Mouse (Mus musculus): Measurements from ENCODE around the gene Snap47. TPM values are rescaled to one million over a fixed set of nuclear protein-coding genes. Genes with fewer than 3 reads are reported as not detected.

Gene Snap47
- polyA plus RNA-seq, 1 experiment from 2014 or later, result 239 TPM

GRCm38 (mm10) chr11:59456346-59456745 is 5.4 kb upstream of the Snap47 start:
- H3K4me3 ChIP-seq, result no peak overlapping the region
- no peaks in the 10 kb centered on the region for H3K9me3 ChIP-seq (replicated peaks)
- no peak for ATAC-seq
- no peaks in the 10 kb centered on the region for H3K27me3 ChIP-seq
- no peak overlapping the region for H3K9ac ChIP-seq
- WGBS, result 93% methylated on average over 2 of the region's 2 CpGs
- H3K4me1 ChIP-seq, result peaks cover 2% of the 10 kb centered on the region
- H3K4me2 ChIP-seq, result no peak overlapping the region
- H3K36me3 ChIP-seq (ENCODE audit: poor library complexity, severe bottlenecking), result peaks cover 70% of the 10 kb centered on the region
- no peak overlapping the region for H3K27ac ChIP-seq

GRCm38 (mm10) chr11:59450230-59450771 is 685 bp downstream of the Snap47 start:
- Histone ChIP-seq H3K27ac (no peak overlapping the region), H3K9me3 (replicated peaks) (no peaks in the 10 kb centered on the region), H3K27me3 (no peaks in the 10 kb centered on the region), H3K4me3 (peak overlapping the region; percentile 83), H3K36me3 (ENCODE audit: poor library complexity, severe bottlenecking) (peaks cover 32% of the 10 kb centered on the region), H3K4me2 (peak overlapping the region; percentile 96), H3K4me1 (peaks cover 30% of the 10 kb centered on the region), H3K9ac (peak overlapping the region; percentile 79)
- WGBS, result under 1% methylated on average over 38 of the region's 38 CpGs
- ATAC-seq, result peak; percentile 65

GRCm38 (mm10) chr11:59449741-59450229 is 1.2 kb downstream of the Snap47 start, which contains the start of gene Jmjd4:
Gene Jmjd4 (plus strand): TSS chr11:59450045.
- no peaks in the 10 kb centered on the region for H3K27me3 ChIP-seq
- peak within 1 kb of the TSS; percentile 83 for H3K4me3 ChIP-seq
- H3K4me1 ChIP-seq, result peaks cover 30% of the 10 kb centered on the region
- peaks cover 29% of the 10 kb centered on the region for H3K36me3 ChIP-seq (ENCODE audit: poor library complexity, severe bottlenecking)
- peak within 1 kb of the TSS; percentile 96 for H3K4me2 ChIP-seq
- ATAC-seq, result peak; percentile 97
- H3K9me3 ChIP-seq (replicated peaks), result no peaks in the 10 kb centered on the region
- H3K9ac ChIP-seq, result peak within 1 kb of the TSS; percentile 79
- under 1% methylated on average over 31 of the region's 40 CpGs for WGBS
- H3K27ac ChIP-seq, result peak within 1 kb of the TSS; percentile 79; the same call in 1 of the 2 replicates

GRCm38 (mm10) chr11:59443102-59443501 is 7.9 kb downstream of the Snap47 start:
- Histone ChIP-seq H3K27ac (no peak overlapping the region), H3K4me3 (no peak overlapping the region), H3K36me3 (ENCODE audit: poor library complexity, severe bottlenecking) (peaks cover 15% of the 10 kb centered on the region), H3K27me3 (no peaks in the 10 kb centered on the region), H3K4me1 (peaks cover 5% of the 10 kb centered on the region; the same call in 1 of the 2 replicates), H3K9me3 (replicated peaks) (no peaks in the 10 kb centered on the region), H3K9ac (no peak overlapping the region), H3K4me2 (no peak overlapping the region)
- ATAC-seq, result no peak

- Histone ChIP-seq H3K27ac (no peak overlapping the region), H3K4me2 (no peak overlapping the region), H3K9me3 (replicated peaks) (peaks cover 9% of the 10 kb centered on the region), H3K36me3 (ENCODE audit: poor library complexity, severe bottlenecking) (peaks cover 55% of the 10 kb centered on the region), H3K4me3 (no peak overlapping the region), H3K9ac (no peak overlapping the region), H3K27me3 (no peaks in the 10 kb centered on the region), H3K4me1 (no peaks in the 10 kb centered on the region)
- 93% methylated on average over 12 of the region's 12 CpGs for WGBS
- ATAC-seq, result no peak
Measured at GRCm38 (mm10) chr11:59437954-59438353, 13.0 kb downstream of the Snap47 start.

- H3K36me3 ChIP-seq (ENCODE audit: poor library complexity, severe bottlenecking), result peaks cover 71% of the 10 kb centered on the region
- no peak overlapping the region for H3K9ac ChIP-seq
- peaks cover 9% of the 10 kb centered on the region for H3K9me3 ChIP-seq (replicated peaks)
- H3K27ac ChIP-seq, result no peak overlapping the region
- no peak overlapping the region for H3K4me2 ChIP-seq
- H3K4me3 ChIP-seq, result no peak overlapping the region
- no peaks in the 10 kb centered on the region for H3K4me1 ChIP-seq
- H3K27me3 ChIP-seq, result no peaks in the 10 kb centered on the region
- ATAC-seq, result no peak
- WGBS, result 79% methylated on average over 3 of the region's 3 CpGs
Measured at GRCm38 (mm10) chr11:59432261-59432660, 18.7 kb downstream of the Snap47 start.

- Histone ChIP-seq H3K4me3 (no peak overlapping the region), H3K9ac (no peak overlapping the region), H3K9me3 (replicated peaks) (no peaks in the 10 kb centered on the region), H3K27me3 (no peaks in the 10 kb centered on the region), H3K27ac (no peak overlapping the region), H3K36me3 (ENCODE audit: poor library complexity, severe bottlenecking) (peaks cover 77% of the 10 kb centered on the region), H3K4me1 (no peaks in the 10 kb centered on the region), H3K4me2 (no peak overlapping the region)
- ATAC-seq, result no peak
- 86% methylated on average over 1 of the region's 1 CpGs for WGBS
Measured at GRCm38 (mm10) chr11:59429959-59430358, 21.0 kb downstream of the Snap47 start.

- ATAC-seq, result no peak
- no peak overlapping the region for H3K9ac ChIP-seq
- H3K36me3 ChIP-seq (ENCODE audit: poor library complexity, severe bottlenecking), result peaks cover 77% of the 10 kb centered on the region
- no peak overlapping the region for H3K27ac ChIP-seq
- H3K4me3 ChIP-seq, result no peak overlapping the region
- H3K9me3 ChIP-seq (replicated peaks), result no peaks in the 10 kb centered on the region
- H3K4me1 ChIP-seq, result no peaks in the 10 kb centered on the region
- no peaks in the 10 kb centered on the region for H3K27me3 ChIP-seq
- 93% methylated on average over 9 of the region's 9 CpGs for WGBS
- H3K4me2 ChIP-seq, result no peak overlapping the region
Measured at GRCm38 (mm10) chr11:59428057-59428660, 22.8 kb downstream of the Snap47 start.

- H3K4me2 ChIP-seq, result no peak overlapping the region
- 76% methylated on average over 7 of the region's 7 CpGs for WGBS
- H3K9ac ChIP-seq, result no peak overlapping the region
- peaks cover 77% of the 10 kb centered on the region for H3K36me3 ChIP-seq (ENCODE audit: poor library complexity, severe bottlenecking)
- no peaks in the 10 kb centered on the region for H3K4me1 ChIP-seq
- H3K27ac ChIP-seq, result no peak overlapping the region
- H3K4me3 ChIP-seq, result no peak overlapping the region
- no peaks in the 10 kb centered on the region for H3K9me3 ChIP-seq (replicated peaks)
- no peaks in the 10 kb centered on the region for H3K27me3 ChIP-seq
- no peak for ATAC-seq
Measured at GRCm38 (mm10) chr11:59425671-59426101, 25.3 kb downstream of the Snap47 start.

GRCm38 (mm10) chr11:59423010-59423588 is 27.9 kb downstream of the Snap47 start:
- no peak for ATAC-seq
- Histone ChIP-seq H3K27me3 (no peaks in the 10 kb centered on the region), H3K9me3 (replicated peaks) (no peaks in the 10 kb centered on the region), H3K27ac (no peak overlapping the region), H3K4me2 (no peak overlapping the region), H3K9ac (no peak overlapping the region), H3K36me3 (ENCODE audit: poor library complexity, severe bottlenecking) (peaks cover 96% of the 10 kb centered on the region), H3K4me1 (no peaks in the 10 kb centered on the region), H3K4me3 (no peak overlapping the region)
- WGBS, result 91% methylated on average over 5 of the region's 5 CpGs

- no peaks in the 10 kb centered on the region for H3K9me3 ChIP-seq (replicated peaks)
- WGBS, result 90% methylated on average over 2 of the region's 2 CpGs
Measured at GRCm38 (mm10) chr11:59421967-59422366, 29.0 kb downstream of the Snap47 start.

GRCm38 (mm10) chr11:59421436-59421835 is 29.6 kb downstream of the Snap47 start:
- ATAC-seq, result no peak
- Histone ChIP-seq H3K4me2 (no peak overlapping the region), H3K4me1 (no peaks in the 10 kb centered on the region), H3K36me3 (ENCODE audit: poor library complexity, severe bottlenecking) (peaks cover 93% of the 10 kb centered on the region), H3K9ac (no peak overlapping the region), H3K27me3 (no peaks in the 10 kb centered on the region), H3K9me3 (replicated peaks) (no peaks in the 10 kb centered on the region), H3K27ac (no peak overlapping the region), H3K4me3 (no peak overlapping the region)
- WGBS, result 95% methylated on average over 8 of the region's 8 CpGs

More at GRCm38 (mm10) chr11:59421967-59422366, 29.0 kb downstream of the Snap47 start:
- Histone ChIP-seq H3K9ac (no peak overlapping the region), H3K4me2 (no peak overlapping the region), H3K27me3 (no peaks in the 10 kb centered on the region), H3K27ac (no peak overlapping the region), H3K4me1 (no peaks in the 10 kb centered on the region), H3K4me3 (no peak overlapping the region), H3K36me3 (ENCODE audit: poor library complexity, severe bottlenecking) (peaks cover 93% of the 10 kb centered on the region)
- ATAC-seq, result no peak
